Mouse (Mus musculus) heart, postnatal 0 days (tissue): Measurements from ENCODE around the gene Pigk.

Experiments used
- CTCF ChIP-seq: IDR thresholded peaks from 2 replicates; pipeline ENCODE4 v1.5.1; 2016; ENCODE audit warnings: antibody characterized with exemption, control low read depth, low read depth
- EP300 ChIP-seq: IDR thresholded peaks from 2 replicates; pipeline ENCODE4 v1.6.1; 2016; ENCODE audit warnings: antibody characterized with exemption, low read depth

DNA sequence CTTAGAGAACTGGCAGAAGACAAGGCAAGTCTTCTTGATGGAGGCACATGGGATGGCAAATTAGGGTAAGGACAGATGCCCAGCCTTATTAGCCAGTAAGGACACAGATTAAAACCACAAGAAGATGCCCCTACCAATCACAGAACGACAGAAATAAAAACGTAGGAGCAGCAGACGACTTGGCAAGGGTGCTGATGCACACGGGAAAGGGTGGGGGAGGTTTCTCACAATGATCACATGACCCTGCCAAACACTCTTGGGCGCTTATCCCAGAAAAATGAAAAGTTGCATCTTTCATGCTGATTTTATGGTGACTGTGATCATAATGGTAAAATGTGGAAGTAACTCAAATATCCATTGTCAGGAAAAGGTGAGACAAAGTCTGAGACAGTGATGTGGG, 193.2 kb downstream of the Pigk start:
- TF ChIP-seq EP300 (no peak), CTCF (no peak)
